Mouse (Mus musculus) heart, postnatal 0 days (tissue): ENCODE results near the gene St6galnac3.

ENCODE experiments used
- CTCF ChIP-seq: IDR thresholded peaks from 2 replicates; pipeline ENCODE4 v1.5.1; 2016; ENCODE audit warnings: antibody characterized with exemption, control low read depth, low read depth
- EP300 ChIP-seq: IDR thresholded peaks from 2 replicates; pipeline ENCODE4 v1.6.1; 2016; ENCODE audit warnings: antibody characterized with exemption, low read depth

- peak; percentile 67 for TF ChIP-seq CTCF
- no peak for TF ChIP-seq EP300
These were observed 66.8 kb downstream of the St6galnac3 start for GRCm38 (mm10) chr3:153658051-153658777.
